Mouse (Mus musculus) left cerebral cortex, adult 2 months (tissue): ENCODE measurements around the gene Plekho2. TPM values are rescaled to one million over a fixed set of nuclear protein-coding genes. Genes with fewer than 3 reads are reported as not detected.

ENCODE experiments used
- DNase-seq, 2 experiments: peaks; one replicate each; pipeline ENCODE4 v3.0.0; 2021 to 2022; ENCODE audit warnings: low spot score in 2 of 2, mixed read lengths in 1 of 2; ENCODE audit errors: extremely low spot score in 1 of 2
- H3K27ac ChIP-seq: fragments of 200-600 bp; 2 replicates; pipeline ENCODE4 v1.8.1; 2022
- H3K4me3 ChIP-seq: fragments of 200-600 bp; 2 replicates; pipeline ENCODE4 v1.8.1; 2022
- CTCF ChIP-seq: fragments of 200-600 bp; IDR thresholded peaks from 2 replicates; pipeline ENCODE4 v1.8.1; 2022; ENCODE audit warnings: antibody characterized with exemption, mild to moderate bottlenecking, moderate library complexity
- intact Hi-C: fragments of 180-260 bp; cut with DNase I; formaldehyde crosslinking; loops from one replicate; pipeline ENCODE4 v1.15.1; 2025
- total RNA-seq, 2 experiments: library from RNA; stranded (reverse); gene quantifications; 2 replicates each; pipeline ENCODE4 v1.2.3; 2021

Gene Plekho2
- total RNA-seq, 2 experiments from 2014 or later = 13.3 to 15.1 TPM

DNA sequence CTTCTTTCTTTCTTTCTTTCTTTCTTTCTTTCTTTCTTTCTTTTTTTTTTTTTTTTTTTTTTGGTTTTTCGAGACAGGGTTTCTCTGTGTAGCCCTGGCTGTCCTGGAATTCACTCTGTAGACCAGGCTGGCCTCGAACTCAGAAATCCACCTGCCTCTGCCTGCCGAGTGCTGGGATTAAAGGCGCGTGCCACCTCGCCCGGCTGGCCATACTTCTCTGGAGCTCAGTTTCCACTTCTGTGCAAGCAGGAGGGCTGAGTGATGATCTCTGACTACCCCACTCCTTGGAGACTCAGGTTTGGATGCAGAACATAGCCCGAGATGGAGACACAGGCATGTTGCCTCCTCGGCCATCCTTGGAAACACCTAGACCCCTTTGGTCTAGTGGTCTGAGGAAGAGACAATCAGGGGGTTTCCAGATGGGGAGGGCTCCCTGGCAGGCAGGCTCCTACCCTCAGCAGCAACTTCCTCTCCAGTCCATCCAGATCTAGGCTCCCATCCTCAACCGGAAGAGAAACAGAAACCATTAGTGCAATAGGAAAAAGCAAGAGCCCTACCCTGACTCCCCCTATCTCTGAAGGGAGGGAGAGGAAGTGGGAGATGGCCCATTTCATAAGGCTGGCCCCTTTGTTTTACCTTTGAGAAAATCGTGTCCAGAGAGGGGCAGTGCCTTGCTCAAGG is 43.9 kb downstream of the Plekho2 start:
- Histone ChIP-seq H3K27ac (no peak overlapping the region), H3K4me3 (no peak overlapping the region)
- intact Hi-C loops = no loop called here
- no peak for TF ChIP-seq CTCF
- no peak for DNase-seq

- no peak for DNase-seq
- intact Hi-C loops = no loop called here
- TF ChIP-seq CTCF = no peak
- Histone ChIP-seq H3K4me3 (no peak overlapping the region), H3K27ac (no peak overlapping the region)
Observed at GRCm38 (mm10) chr9:65535191-65535722, 44.6 kb downstream of the Plekho2 start.

GRCm38 (mm10) chr9:65534111-65534510 is 45.7 kb downstream of the Plekho2 start:
- intact Hi-C loops = no loop called here
- no peak for TF ChIP-seq CTCF
- Histone ChIP-seq H3K4me3 (no peak overlapping the region), H3K27ac (no peak overlapping the region)
- DNase-seq = no peak

DNA sequence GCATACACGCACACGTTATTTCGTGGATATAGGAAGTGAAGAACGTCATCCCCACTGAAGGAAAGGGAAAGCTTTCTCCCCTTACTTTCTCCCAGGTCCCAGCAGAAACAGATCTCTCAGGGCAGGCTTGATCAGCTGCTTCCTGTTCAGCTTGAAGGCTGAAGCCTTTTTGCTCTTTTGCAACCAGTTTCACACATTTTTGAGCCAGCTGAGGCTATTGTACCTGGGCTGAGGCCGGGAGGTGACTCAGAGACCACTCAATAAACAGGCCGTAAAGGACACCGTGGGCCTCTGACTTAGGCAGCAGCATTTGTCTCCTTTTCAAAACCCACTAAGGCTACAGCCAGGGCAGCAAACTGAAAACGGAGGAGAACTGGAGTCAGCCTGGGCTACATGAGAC is 46.9 kb downstream of the Plekho2 start:
- no peak for TF ChIP-seq CTCF
- intact Hi-C loops = no loop called here
- H3K4me3 ChIP-seq = no peak overlapping the region
- no peak for DNase-seq
- H3K27ac ChIP-seq = no peak overlapping the region

DNA sequence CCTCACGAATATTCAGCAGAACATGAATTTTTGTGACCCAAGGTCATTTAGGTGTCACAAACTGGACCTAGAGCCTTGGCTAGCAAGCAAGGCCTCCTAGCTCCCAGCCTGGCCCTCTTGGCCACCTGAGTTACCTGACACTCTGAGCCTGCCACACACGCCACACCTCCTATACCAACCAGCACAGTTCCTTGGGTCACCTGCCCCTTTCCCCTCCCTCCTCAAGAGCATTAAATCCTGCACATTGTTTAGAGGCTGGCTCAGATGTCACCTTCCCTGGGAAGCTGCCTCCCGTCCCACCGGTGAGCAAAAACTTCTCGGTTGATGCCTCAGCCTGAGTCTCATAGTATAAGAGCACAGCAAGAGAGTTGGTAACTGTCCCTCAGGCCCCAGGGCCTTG is 48.6 kb downstream of the Plekho2 start:
- TF ChIP-seq CTCF = no peak
- Histone ChIP-seq H3K4me3 (no peak overlapping the region), H3K27ac (no peak overlapping the region)
- intact Hi-C loops = no loop called here
- DNase-seq = no peak

- Histone ChIP-seq H3K4me3 (no peak overlapping the region), H3K27ac (no peak overlapping the region)
- intact Hi-C loops = no loop called here
- no peak for TF ChIP-seq CTCF
- DNase-seq = no peak
Observed at GRCm38 (mm10) chr9:65529659-65530058, 50.2 kb downstream of the Plekho2 start.

DNA sequence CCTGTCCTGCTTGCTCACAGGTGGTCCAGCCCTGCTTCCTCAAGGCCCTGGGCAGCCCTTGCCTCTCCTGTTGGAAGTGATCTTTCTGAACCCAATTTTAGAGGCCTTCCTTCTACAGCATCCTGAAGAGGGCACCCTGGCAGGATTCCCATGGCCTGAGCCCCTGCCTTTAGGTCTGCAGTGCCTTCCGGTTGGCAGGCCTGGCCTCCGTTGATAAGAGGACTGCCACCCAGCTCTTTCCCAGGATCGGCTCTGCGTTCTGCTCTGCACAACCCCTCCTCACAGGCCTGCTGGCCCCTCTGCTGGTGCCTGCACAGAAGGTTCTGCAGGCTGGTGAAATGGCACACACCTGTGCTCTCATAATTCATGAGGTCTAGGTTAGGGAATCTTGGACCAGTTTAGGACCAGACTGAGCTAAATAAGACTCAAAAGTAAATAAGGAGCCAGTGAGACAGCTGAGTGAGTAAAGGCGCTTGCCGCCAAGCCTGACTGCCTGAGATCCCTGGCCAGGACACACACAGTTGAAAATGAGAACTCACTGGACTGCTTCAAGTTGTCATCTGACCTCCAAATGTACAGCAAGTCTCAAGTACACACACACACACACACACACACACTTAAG is 51.3 kb downstream of the Plekho2 start:
- TF ChIP-seq CTCF = no peak
- intact Hi-C loops = no loop called here
- Histone ChIP-seq H3K27ac (no peak overlapping the region), H3K4me3 (no peak overlapping the region)
- no peak for DNase-seq

DNA sequence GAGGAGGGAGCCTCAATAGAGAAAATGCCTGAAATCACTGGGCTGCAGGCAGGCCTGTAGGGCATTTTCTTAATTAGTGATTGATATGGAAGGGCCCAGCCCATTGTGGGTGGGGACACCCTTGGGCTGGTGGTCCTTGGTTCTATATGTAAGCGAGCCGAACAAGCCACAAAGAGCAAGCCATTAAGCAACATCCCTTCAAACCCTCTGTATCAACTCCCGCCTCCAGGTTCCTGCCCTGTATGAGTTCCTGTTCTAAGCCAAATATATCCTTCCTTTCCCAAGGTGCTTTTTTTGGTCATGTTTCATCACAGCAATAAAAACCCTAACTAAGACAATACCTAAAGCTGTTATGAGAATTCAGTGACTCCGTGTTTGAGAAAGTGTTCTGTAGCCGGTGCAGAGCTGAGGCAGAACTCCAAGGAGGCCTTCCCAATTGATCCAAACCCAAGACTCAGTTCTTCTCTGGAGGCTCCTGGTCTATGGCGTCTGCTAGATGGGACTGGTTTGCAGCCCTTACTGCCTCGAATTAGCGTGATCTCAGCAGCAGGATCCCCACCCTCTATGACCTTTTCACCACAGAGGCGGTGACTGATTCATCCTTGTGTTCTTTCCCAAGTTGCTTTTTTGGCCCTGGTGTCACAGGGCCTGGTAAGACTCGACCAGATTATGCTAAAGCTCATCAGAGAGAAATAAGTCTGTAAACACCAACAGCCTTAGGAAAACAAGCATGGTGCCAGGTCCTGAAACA is 54.2 kb downstream of the Plekho2 start:
- intact Hi-C loops = no loop called here
- TF ChIP-seq CTCF = no peak
- no peak for DNase-seq
- Histone ChIP-seq H3K27ac (no peak overlapping the region), H3K4me3 (no peak overlapping the region)

DNA sequence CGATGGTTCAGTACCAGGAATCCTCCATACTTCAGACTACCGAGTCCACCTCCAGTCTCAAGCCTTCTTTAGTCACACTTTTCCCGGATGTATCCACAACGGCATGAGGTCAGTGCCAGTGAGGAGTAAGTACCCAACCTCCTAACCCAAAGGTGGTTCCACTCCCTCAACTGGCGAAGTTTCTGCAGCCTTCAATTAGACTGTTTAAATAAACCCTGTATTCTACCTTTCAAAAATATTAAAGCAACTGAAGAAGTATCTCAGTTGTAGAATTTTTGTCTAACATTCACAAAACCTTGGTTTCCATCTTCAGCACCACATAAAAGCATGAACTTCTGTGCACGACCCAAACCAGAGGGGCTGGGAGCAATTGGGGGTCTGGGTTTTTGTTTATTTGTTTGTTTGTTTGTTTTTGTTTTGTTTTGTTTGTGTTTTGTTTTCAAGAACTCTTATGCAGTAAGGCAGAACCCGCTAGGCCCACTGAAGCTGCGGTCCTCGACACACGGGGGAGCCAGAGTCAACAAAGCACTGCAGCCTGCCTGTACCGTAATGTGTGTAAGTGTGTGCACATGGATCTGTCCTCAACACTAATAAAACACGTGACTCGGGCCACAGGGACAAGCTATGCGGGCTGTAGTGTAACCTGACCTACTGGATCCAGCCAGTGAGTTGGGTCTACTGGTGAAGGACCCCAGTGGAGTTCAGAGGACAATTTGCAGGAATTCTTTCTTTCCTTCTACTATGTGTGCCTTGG is 56.1 kb downstream of the Plekho2 start:
- Histone ChIP-seq H3K27ac (no peak overlapping the region), H3K4me3 (no peak overlapping the region)
- peak; percentile 73 to 79 for DNase-seq
- peak; percentile 88 for TF ChIP-seq CTCF
- intact Hi-C loops = loop anchor here (1.0 to 5.0 kb wide), 2 partner anchors 57 to 139 kb away; partner anchors contain the start of gene Plekho2

DNA sequence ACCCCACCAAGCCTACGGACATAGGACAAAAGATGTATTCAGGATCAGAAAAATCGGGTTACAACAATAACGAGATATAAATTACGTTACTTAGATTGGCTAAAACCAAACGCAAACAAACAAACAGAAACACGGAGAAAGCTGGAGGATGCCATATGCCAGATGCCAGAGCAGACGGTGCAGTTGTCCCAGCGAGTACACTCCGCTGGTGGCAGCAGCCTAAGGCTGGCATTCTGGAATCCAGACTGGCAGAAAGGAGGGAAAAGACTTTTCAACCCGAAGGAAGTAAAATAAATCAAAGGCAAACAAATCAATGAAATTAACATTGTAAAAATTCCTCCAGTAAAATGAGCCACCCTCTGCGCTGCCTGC is 59.3 kb downstream of the Plekho2 start:
- H3K27ac ChIP-seq = no peak overlapping the region
- no peak for DNase-seq
- peak overlapping the region; percentile 19 for H3K4me3 ChIP-seq
- no peak for TF ChIP-seq CTCF
- intact Hi-C loops = loop anchor here (5.0 kb wide), 1 partner anchor 142 kb away; no protein-coding TSS in a partner anchor

GRCm38 (mm10) chr9:65519807-65520504 is 59.9 kb downstream of the Plekho2 start, which contains the start of gene Ankdd1a:
Gene Ankdd1a (minus strand): TSS chr9:65520193.
- intact Hi-C loops = loop anchor here (5.0 kb wide), 1 partner anchor 142 kb away; no protein-coding TSS in a partner anchor
- H3K4me3 ChIP-seq = peak within 1 kb of the TSS; percentile 19

More at GRCm38 (mm10) chr9:65519807-65520504, 59.9 kb downstream of the Plekho2 start, which contains the start of gene Ankdd1a:
- H3K27ac ChIP-seq = no peak within 1 kb of the TSS
- TF ChIP-seq CTCF = no peak
- DNase-seq = peak; percentile 60 to 62
